Mouse (Mus musculus) CD8-positive naive resting alpha-beta T cell, adult 2 months (primary cell): ENCODE measurements at regions not wholly inside any gene's neighbourhood (a gene's known extent, or its start where the extent isn't known, plus 50 kb on each side); places are given as distances from the start of the nearest gene placed in this dataset.

Source experiments
- DNase-seq, 2 experiments: peaks; one replicate each; pipeline ENCODE4 v3.0.0; 2022; ENCODE audit warnings: low read depth in 2 of 2, low spot score in 2 of 2

DNA sequence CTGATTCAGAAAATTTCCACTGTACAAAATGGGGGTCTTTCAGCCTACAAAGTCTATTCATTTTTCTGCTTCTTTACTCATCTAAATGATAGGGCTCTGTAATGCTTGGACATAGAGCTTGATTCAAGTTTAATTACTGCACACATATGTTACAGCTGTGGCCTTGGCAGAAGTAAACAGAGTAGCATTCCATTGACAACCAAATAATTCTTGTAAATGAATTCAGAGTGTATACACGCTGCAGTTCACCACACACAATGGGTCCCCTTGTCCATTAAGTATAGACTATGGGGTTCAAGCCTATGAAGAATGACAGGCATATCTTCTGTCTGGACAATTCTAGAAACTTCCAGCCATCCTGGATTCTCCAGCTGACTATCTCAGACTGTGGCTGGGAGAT lies 541.9 kb downstream of the Adgrl2 start:
- DNase-seq = no peak

- DNase-seq = no peak
These were observed 543.5 kb downstream of the Adgrl2 start for GRCm38 (mm10) chr3:148446845-148447244.

DNA sequence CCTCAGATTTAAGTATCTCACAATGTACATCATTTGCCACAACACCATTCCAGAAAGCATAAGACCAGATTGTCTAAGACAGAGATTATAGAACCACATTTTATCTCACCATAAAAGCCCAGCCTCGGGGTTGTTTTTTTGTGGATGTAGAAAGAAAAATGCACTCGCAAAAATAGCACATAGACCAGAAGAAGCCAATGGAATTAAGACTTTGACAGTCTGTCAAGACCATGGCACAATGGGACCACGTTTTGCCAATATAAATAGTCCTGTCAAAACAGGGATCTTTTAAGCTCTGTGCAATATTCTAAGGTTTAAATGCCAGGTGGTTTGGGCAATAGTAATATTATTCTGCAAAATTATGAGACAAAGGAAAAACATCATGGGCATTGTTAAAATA lies 547.3 kb downstream of the Adgrl2 start:
- no peak for DNase-seq

- no peak for DNase-seq
These were observed 556.3 kb downstream of the Adgrl2 start for GRCm38 (mm10) chr3:148434033-148434432.

- DNase-seq = no peak
These were observed 561.1 kb downstream of the Adgrl2 start for GRCm38 (mm10) chr3:148429012-148429865.

GRCm38 (mm10) chr3:148424089-148424488 lies 566.3 kb downstream of the Adgrl2 start:
- DNase-seq = no peak

DNA sequence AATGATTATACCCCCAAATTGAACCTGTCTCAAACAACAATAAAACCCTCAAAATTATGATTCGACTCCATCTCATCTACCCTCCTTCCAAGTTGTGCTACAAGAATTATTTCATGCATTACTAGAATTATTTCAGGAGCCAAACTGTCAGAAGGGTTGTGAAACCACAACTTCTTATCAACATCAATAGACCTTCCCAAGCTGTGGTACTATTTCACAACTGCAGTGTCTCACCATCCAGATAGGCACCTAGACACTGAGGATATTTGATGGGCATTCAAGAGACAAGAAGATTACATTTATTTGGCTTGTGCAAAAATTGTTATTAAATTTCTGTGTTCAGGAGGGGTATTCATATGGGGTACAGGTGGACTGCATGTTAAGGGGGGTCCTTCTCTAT lies 567.0 kb downstream of the Adgrl2 start:
- no peak for DNase-seq

- no peak for DNase-seq
These were observed 567.6 kb downstream of the Adgrl2 start for GRCm38 (mm10) chr3:148422720-148423119.

DNA sequence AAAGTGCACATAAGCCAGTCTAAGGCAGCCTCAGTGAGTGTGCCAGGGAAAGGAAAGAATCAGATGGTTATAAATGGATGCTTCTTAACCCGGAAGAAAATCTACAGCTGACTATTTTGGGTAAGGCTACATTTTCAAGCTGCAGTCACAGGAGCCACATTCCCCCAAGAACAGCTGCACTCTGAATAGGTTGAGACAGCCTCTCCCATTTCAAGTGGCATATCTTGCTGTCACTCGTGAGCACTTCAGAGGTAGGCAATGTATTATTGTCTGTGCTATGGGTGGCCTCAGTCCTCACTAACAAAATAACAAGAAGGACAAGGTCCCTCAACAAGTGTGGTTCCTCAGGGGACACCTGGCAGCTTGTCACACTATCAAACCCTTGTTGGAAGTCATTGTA lies 568.1 kb downstream of the Adgrl2 start:
- no peak for DNase-seq

- no peak for DNase-seq
These were observed 570.1 kb downstream of the Adgrl2 start for GRCm38 (mm10) chr3:148420303-148420702.

- no peak for DNase-seq
These were observed 570.8 kb downstream of the Adgrl2 start for GRCm38 (mm10) chr3:148419462-148420074.

DNA sequence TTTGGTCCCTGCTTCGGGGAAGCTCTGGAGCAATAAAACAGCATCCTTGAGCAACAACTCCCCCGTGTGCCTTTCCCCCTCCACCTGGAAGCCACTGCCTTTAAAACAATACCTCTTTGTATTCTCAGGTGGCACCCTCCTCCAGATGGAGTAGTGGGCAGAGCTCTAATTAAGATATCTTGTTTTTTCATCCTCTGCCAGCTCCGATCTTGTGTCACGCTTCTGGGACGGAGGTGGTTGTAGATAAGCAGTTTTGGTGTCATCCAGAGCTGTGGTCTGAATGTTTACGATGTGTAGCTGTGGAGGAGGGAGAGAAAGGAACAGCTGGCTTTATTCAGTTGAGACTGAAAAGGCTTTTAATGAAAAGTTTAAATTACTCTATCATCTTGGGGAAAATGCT lies 572.3 kb downstream of the Adgrl2 start:
- no peak for DNase-seq

GRCm38 (mm10) chr3:148415443-148415842 lies 574.9 kb downstream of the Adgrl2 start:
- DNase-seq = no peak

DNA sequence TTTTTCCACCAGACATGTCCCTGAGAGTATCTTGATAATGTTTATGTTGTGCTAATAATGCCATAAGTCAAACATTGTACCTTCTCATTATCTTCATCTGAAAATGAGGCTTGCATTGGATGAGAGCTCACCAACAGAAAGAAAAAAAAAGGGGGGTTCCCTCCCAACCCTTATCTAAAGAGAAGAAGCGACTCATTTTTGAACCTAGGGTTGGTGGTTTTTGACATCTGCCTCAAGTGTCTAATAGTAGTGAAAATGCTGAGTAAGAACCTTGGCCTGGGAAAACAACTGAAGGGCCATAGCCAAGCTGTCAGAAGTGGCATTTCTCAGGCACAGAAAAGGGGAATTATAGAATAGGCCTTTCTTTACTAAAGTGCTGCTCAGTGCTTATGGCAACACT lies 577.3 kb downstream of the Adgrl2 start:
- DNase-seq = no peak

- DNase-seq = no peak
These were observed 578.2 kb downstream of the Adgrl2 start for GRCm38 (mm10) chr3:148412191-148412590.

DNA sequence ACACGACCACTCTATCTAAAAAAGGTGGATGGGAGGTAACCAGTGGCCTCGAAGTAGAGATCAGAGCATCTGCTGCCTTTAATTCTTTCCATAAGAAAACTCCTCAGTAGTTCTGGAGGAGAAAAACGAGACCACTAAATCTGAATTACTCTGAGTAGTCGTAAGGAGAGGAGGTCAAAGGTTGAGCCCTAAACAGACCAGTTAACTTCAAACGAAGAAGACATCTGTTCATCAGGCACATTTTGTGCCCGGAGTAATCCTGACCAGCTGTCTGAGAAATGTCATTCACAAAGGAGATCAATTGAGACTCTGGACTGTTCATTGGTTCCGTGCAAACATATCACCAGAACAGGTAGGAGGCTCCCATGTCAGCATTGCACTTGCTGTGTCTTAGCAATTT lies 592.0 kb downstream of the Adgrl2 start:
- no peak for DNase-seq

GRCm38 (mm10) chr3:148387550-148387949 lies 602.8 kb downstream of the Adgrl2 start:
- DNase-seq = no peak

DNA sequence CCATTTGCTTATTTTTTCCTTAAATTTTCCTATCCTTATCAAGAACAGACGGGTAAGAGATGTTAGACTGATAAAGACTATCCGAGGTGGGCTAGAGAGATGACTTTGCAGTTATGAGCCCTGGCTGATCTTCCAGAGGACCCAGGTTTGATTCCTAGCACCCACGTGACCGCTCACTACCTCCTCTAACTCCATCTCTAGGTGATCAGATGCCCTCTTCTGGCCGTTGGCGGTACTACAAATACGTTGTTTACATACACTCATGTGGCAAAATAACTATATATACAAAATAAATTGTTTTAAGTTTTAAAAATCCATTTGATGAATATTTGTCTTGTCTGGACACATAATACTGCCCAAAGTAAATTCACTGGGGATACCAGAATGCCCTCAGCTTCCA lies 604.6 kb downstream of the Adgrl2 start:
- DNase-seq = no peak

- no peak for DNase-seq
These were observed 609.3 kb downstream of the Adgrl2 start for GRCm38 (mm10) chr3:148381057-148381456.

DNA sequence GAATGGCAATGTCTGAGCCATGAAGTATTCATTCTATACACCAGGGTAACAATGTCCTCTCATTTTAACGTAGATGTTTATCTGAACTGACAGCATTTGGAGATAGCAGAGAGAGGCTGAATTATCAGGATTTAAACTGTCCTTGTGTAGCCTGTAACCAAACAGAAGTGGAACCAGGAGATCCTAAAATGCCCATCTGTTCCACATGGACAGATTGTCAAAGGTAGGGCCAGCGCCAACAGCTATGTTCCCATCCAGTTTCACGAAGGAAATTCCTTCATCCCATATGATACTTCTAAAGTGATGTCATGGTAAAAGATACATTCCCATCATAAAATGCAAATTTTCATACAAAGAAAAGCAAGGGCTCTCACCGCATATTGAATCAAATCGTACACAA lies 627.0 kb downstream of the Adgrl2 start:
- no peak for DNase-seq

DNA sequence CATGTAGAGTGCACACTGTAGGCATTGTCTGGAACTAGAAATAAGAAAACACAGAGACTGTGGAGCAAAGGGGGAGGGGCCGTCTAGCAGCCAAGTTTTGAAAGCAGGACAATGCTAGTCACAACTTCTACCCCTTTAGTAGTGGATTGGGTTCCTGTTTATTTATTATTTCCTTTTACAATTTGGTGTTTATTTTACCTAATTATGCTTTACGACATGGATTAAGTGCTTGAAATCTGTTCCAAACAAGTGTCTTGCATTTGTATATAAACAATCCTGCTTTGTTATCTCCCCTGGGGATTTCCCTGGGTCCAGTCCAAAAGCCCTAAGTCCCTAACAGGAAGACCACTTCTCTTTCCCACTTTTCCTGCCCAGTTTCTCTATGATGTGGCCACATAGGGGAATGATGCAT lies 627.9 kb downstream of the Adgrl2 start:
- DNase-seq = no peak

DNA sequence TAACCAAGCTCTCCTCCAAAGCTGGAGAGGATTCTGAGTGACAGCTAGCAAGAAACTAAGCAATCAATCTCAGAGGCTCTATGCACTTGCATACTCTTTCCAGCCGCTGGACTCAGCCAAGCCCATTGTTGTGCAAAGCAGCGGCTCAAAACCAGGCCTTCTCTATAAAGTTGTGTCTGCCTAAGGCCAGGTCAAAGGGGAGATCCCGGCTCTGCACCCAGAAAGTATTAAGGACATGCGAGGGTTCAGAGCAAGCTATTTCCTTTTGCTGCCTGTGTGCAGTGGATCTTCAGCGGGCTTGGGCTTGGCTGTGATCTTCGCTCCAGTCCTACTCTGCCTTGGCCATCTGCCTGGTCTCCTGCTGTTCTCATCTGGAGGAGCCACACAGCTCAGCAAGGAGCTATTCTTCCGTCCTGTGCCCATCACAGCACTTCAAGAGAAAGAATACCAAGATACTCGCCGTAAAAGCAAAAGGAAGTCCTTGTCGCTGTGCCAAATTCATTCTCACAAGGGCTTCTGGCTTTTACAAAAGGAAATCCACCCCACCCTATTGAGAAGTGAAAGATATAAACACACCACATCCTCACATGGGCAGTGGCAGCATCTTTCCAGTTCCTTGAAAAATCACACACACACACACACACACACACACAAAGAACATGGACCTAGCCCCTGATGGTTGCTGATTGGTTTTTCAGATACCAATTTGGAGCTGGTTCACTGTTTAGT lies 646.6 kb downstream of the Adgrl2 start:
- no peak for DNase-seq
